Mouse (Mus musculus): ENCODE data around the gene Olfr462.

Olfr462 gene

DNA sequence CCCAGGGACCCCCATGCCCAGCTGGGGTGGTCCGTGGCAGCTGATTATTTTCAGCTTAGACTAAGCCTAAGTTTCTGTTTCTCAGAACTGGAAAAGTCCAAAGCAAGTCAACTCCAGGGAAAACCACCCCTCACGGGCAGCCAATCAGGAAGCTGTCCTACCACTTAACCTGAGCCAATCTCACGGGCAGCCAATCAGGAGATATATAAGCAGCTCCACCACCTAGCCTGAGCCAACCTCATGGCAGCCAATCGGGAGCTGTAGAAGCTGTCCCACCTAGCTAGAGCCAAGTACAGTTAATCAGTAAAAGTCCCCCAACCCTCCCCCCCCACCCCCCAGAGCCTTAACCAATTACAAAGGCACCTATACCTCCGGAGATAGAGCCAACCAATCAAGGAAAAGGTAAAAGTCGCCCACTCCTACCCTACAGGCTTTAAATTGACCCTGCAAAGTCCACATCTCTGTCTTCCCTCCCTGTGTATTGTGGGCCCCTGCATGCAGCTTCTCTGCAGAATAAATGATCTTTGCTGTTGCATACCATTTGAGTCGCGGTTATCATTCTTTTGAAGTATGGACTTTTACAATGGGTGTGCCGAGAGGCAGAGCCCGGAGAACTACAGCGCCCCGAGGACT lies 45.0 kb downstream of the Olfr462 start:
- no peak for DNase-seq

GRCm38 (mm10) chr11:87841436-87841835 lies 50.6 kb downstream of the Olfr462 start:
- no peak for DNase-seq

DNA sequence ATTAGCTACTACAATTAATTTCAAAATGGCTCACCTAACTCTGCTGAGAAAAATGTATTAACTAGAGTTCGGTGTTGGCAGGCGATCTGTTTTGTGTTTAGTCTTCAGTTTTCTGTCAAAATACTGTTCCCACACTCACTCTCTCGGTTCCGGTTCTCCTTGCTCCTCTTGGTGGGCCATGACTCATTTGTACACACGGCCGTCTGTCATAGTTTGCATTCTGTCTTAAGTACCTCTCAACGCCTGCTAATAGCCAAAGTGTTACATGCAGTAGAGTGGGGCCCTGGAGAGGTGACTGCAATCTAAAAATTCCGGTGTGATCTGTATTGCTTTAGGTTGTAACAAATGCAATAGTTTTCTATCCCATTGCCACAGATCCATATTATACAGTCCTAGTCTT lies 51.4 kb downstream of the Olfr462 start:
- no peak for DNase-seq

All from cerebellum, postnatal 10 days (tissue).